Mouse (Mus musculus) CD4-positive, CD25-positive, alpha-beta regulatory T cell (primary cell): Measurements from ENCODE around the gene Gm10721. TPM values are rescaled to one million over a fixed set of nuclear protein-coding genes. Genes with fewer than 3 reads are reported as not detected.

Experiments used
- polyA plus RNA-seq: library from polyadenylated mRNA; unstranded; fragments of 100-300 nt; shearing (Covaris generic); gene quantifications from one replicate; pipeline ENCODE4 v1.2.1, GENCODE M21; 2017

The Gm10721 gene
- 0.35 TPM for polyA plus RNA-seq

GRCm38 (mm10) chr9:3012733-3013279 lies at the start of gene Gm10721:
Gene Gm10721 (plus strand): TSS chr9:3013140.

DNA sequence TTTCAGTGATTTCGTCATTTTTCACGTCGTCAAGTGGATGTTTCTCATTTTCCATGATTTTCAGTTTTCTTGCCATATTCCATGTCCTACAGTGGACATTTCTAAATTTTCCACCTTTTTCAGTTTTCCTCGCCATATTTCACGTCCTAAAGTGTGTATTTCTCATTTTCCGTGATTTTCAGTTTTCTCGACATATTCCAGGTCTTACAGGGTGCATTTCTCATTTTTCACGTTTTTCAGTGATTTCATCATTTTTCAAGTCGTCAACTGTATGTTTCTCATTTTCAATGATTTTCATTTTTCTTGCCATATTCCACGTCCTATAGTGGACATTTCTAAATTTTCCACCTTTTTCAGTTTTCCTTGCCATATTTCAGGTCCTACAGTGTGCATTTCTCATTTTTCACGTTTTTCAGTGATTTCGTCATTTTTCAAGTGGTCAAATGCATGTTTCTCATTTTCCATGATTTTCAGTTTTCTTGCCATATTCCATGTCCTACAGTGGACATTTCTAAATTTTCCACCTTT lies 12.4 kb upstream of the Gm10721 start, which contains the start of gene Gm10722:
TSS of gene Gm10722 (plus strand) at position 478 of the 528 bp plus-strand sequence.

GRCm38 (mm10) chr9:3002794-3003396 lies 10.0 kb upstream of the Gm10721 start, which contains the start of gene Gm11168:
Gene Gm11168 (plus strand): TSS chr9:3003346.

GRCm38 (mm10) chr9:3015354-3015753 lies 2.4 kb downstream of the Gm10721 start, which contains the start of gene Gm10720:
Gene Gm10720 (plus strand): TSS chr9:3015654.

GRCm38 (mm10) chr9:3017108-3017507 lies 4.2 kb downstream of the Gm10721 start, which contains the start of gene Gm10719:
Gene Gm10719 (plus strand): TSS chr9:3017408.

DNA sequence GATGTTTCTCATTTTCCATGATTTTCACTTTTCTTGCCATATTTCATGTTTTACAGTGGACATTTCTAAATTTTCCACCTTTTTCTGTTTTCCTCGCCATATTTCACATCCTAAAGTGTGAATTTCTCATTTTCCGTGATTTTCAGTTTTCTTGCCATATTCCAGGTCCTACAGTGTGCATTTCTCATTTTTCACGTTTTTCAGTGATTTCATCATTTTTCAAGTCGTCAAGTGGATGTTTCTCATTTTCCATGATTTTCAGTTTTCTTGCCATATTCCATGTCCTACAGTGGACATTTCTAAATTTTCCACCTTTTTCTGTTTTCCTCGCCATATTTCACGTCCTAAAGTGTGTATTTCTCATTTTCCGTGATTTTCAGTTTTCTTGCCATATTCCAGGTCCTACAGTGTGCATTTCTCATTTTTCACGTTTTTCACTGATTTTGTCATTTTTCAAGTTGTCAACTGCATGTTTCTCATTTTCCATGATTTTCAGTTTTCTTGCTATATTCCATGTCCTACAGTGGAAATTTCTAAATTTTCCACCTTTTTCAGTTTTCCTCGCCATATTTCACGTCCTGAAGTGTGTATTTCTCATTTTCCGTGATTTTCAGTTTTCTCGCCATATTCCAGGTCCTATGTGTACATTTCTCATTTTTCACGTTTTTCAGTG lies 10.5 kb downstream of the Gm10721 start, which contains the start of gene Gm10718:
TSS of gene Gm10718 (plus strand) at position 236 of the 673 bp plus-strand sequence.

DNA sequence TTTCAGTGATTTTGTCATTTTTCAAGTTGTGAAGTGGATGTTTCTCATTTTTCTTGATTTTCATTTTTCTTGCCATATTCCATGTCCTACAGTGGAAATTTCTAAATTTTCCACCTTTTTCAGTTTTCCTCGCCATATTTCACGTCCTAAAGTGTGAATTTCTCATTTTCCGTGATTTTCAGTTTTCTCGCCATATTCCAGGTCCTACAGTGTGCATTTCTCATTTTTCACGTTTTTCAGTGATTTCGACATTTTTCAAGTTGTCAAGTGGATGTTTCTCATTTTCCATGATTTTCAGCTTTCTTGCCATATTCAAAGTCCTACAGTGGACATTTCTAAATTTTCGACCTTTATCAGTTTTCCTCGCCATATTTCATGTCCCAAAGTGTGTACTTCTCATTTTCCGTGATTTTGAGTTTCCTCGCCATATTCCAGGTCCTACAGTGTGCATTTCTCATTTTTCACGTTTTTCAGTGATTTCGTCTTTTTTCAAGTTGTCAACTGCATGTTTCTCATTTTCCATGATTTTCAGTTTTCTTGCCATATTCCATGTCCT lies 12.1 kb downstream of the Gm10721 start, which contains the start of gene Gm10717:
TSS of gene Gm10717 (plus strand) at position 506 of the 556 bp plus-strand sequence.

GRCm38 (mm10) chr9:3034299-3034698 lies 21.4 kb downstream of the Gm10721 start, which contains the start of gene Gm17535:
Gene Gm17535 (plus strand): TSS chr9:3034599.

DNA sequence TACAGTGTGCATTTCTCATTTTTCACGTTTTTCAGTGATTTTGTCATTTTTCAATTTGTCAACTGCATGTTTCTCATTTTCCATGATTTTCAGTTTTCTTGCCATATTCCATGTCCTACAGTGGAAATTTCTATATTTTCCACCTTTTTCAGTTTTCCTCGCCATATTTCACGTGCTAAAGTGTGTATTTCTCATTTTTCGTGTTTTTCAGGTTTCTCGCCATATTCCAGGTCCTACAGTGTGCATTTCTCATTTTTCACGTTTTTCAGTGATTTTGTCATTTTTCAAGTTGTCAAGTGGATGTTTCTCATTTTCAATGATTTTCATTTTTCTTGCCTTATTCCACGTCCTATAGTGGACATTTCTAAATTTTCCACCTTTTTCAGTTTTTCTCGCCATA lies 23.6 kb downstream of the Gm10721 start, which contains the start of gene Gm10715:
TSS of gene Gm10715 (plus strand) at position 301 of the 400 bp plus-strand sequence.

Other genes starting within 250 kb of the Gm10721 start
- 0.68 TPM for gene Gm10722, start 12.2 kb upstream of the Gm10721 start, polyA plus RNA-seq
- 4.6 TPM for gene Gm11168, start 9.8 kb upstream of the Gm10721 start, polyA plus RNA-seq
- not detected for gene Gm10720, start 2.5 kb downstream of the Gm10721 start, polyA plus RNA-seq
- 3.9 TPM for gene Gm10719, start 4.3 kb downstream of the Gm10721 start, polyA plus RNA-seq
- gene Gm10718, start 10.4 kb downstream of the Gm10721 start, polyA plus RNA-seq: 2.5 TPM
- 9.3 TPM for gene Gm10717, start 12.3 kb downstream of the Gm10721 start, polyA plus RNA-seq
- 0.91 TPM for gene Gm17535, start 21.5 kb downstream of the Gm10721 start, polyA plus RNA-seq
- gene Gm10715, start 23.7 kb downstream of the Gm10721 start, polyA plus RNA-seq: not detected